In genomic region chr9:26997062-26997461, GRCm38 (mm10) we compare ENCODE assay signal across 16 mouse cellular contexts. TPM values are rescaled to one million over a fixed set of nuclear protein-coding genes. Genes with fewer than 3 reads are reported as not detected.
A peak's percentile ranks its signal among the peaks of the same experiment; 100 is the strongest.
DNase-seq lines count a peak whose midpoint lies in the region; ATAC-seq and TF ChIP-seq lines count a peak whose summit lies in the region.
"Had no signal": no experiment of that assay in that cellular context is flagged by ENCODE, and none has a peak within 500 bp of the region (broad histone marks: within the 10 kb centered on the region; RNA-seq: fewer than 3 reads in every experiment).

No protein-coding gene starts in this region.

- ATAC-seq in liver, embryonic 11.5 days (replicated peaks; ENCODE audit: low FRiP score) = no peak
- no peak for ATAC-seq in liver, embryonic 12.5 days
- peak; percentile 82 for ATAC-seq in monocyte, adult 5-6 weeks (replicated peaks; ENCODE audit: insufficient number of reproducible peaks, low FRiP score, low TSS enrichment, poor library complexity, severe bottlenecking)
- ATAC-seq in kidney, embryonic 14.5 days (ENCODE audit: low FRiP score, low TSS enrichment) = no peak
- ATAC-seq: forebrain, embryonic 16.5 days had no signal

- no peaks in the 10 kb centered on the region for H3K9me3 ChIP-seq in liver, embryonic 11.5 days (ENCODE audit: control insufficient read depth, low read length)
- H3K9me3 ChIP-seq in liver, embryonic 12.5 days (replicated peaks) = no peaks in the 10 kb centered on the region
- H3K9me3 ChIP-seq in forebrain, embryonic 10.5 days = no peaks in the 10 kb centered on the region
- no peaks in the 10 kb centered on the region for H3K9me3 ChIP-seq in kidney, embryonic 14.5 days (ENCODE audit: control insufficient read depth, low read length)
- H3K9me3 ChIP-seq: hindbrain, embryonic 12.5 days; kidney, embryonic 15.5 days; limb, embryonic 13.5 days; neural tube, embryonic 13.5 days had no signal

- peaks cover 12% of the 10 kb centered on the region for H3K4me1 ChIP-seq in liver, embryonic 11.5 days (replicated peaks; ENCODE audit: control insufficient read depth, insufficient read depth, low read length)
- H3K4me1 ChIP-seq in liver, embryonic 12.5 days = peaks cover 46% of the 10 kb centered on the region
- peaks cover 27% of the 10 kb centered on the region for H3K4me1 ChIP-seq in bone marrow macrophage, adult 2 months (ENCODE audit: control insufficient read depth, insufficient read depth, low read length)
- peaks cover 33% of the 10 kb centered on the region for H3K4me1 ChIP-seq in forebrain, embryonic 10.5 days
- H3K4me1 ChIP-seq in kidney, embryonic 14.5 days (ENCODE audit: control insufficient read depth, insufficient read depth, low read length) = peaks cover 10% of the 10 kb centered on the region

- peaks cover 2% of the 10 kb centered on the region; the same call in 1 of the 2 replicates for H3K36me3 ChIP-seq in liver, embryonic 11.5 days (ENCODE audit: control insufficient read depth, insufficient read depth, low read length)
- peaks cover under 1% of the 10 kb centered on the region; the same call in 1 of the 2 replicates for H3K36me3 ChIP-seq in liver, embryonic 12.5 days
- H3K36me3 ChIP-seq in forebrain, embryonic 10.5 days (replicated peaks) = peaks cover 9% of the 10 kb centered on the region
- H3K36me3 ChIP-seq in kidney, embryonic 14.5 days (ENCODE audit: control insufficient read depth, insufficient read depth, low read length) = no peaks in the 10 kb centered on the region; the same call in 1 of the 2 replicates

- H3K4me3 ChIP-seq in liver, embryonic 11.5 days (ENCODE audit: low read depth, low read length) = no peak overlapping the region
- H3K4me3 ChIP-seq in liver, embryonic 12.5 days = no peak overlapping the region
- no peak overlapping the region for H3K4me3 ChIP-seq in bone marrow macrophage, adult 2 months (ENCODE audit: insufficient read depth, low read length)
- no peak overlapping the region for H3K4me3 ChIP-seq in forebrain, embryonic 10.5 days
- no peak overlapping the region for H3K4me3 ChIP-seq in kidney, embryonic 14.5 days (ENCODE audit: low read length)
- H3K4me3 ChIP-seq: hindbrain, embryonic 12.5 days; kidney, embryonic 15.5 days; limb, embryonic 13.5 days; neural tube, embryonic 13.5 days had no signal

- no peak overlapping the region for H3K4me2 ChIP-seq in liver, embryonic 11.5 days
- no peak overlapping the region for H3K4me2 ChIP-seq in liver, embryonic 12.5 days
- H3K4me2 ChIP-seq in kidney, embryonic 14.5 days (replicated peaks; ENCODE audit: low read depth, low read length) = no peak overlapping the region
- H3K4me2 ChIP-seq: hindbrain, embryonic 12.5 days; kidney, embryonic 15.5 days; limb, embryonic 13.5 days; neural tube, embryonic 13.5 days had no signal

- H3K27me3 ChIP-seq in liver, embryonic 11.5 days (replicated peaks; ENCODE audit: control insufficient read depth, insufficient read depth, low read length) = no peaks in the 10 kb centered on the region
- no peaks in the 10 kb centered on the region for H3K27me3 ChIP-seq in liver, embryonic 12.5 days (replicated peaks)
- no peaks in the 10 kb centered on the region for H3K27me3 ChIP-seq in forebrain, embryonic 10.5 days (ENCODE audit: poor library complexity, severe bottlenecking)
- no peaks in the 10 kb centered on the region for H3K27me3 ChIP-seq in kidney, embryonic 14.5 days (ENCODE audit: control insufficient read depth, insufficient read depth, low read length)
- H3K27me3 ChIP-seq: hindbrain, embryonic 12.5 days; kidney, embryonic 15.5 days; limb, embryonic 13.5 days; neural tube, embryonic 13.5 days had no signal

- H3K9ac ChIP-seq in liver, embryonic 11.5 days (ENCODE audit: low read depth, low read length) = no peak overlapping the region
- H3K9ac ChIP-seq in liver, embryonic 12.5 days = no peak overlapping the region
- no peak overlapping the region for H3K9ac ChIP-seq in kidney, embryonic 14.5 days (ENCODE audit: low read depth, low read length)
- H3K9ac ChIP-seq: hindbrain, embryonic 12.5 days; kidney, embryonic 15.5 days; limb, embryonic 13.5 days; neural tube, embryonic 13.5 days had no signal

- H3K27ac ChIP-seq in liver, embryonic 11.5 days (ENCODE audit: low read depth, low read length) = no peak overlapping the region
- H3K27ac ChIP-seq in liver, embryonic 12.5 days = no peak overlapping the region
- peak overlapping the region; percentile 2; the same call in 1 of the 2 replicates for H3K27ac ChIP-seq in bone marrow macrophage, adult 2 months (ENCODE audit: insufficient read depth, low read depth, low read length)
- no peak overlapping the region for H3K27ac ChIP-seq in forebrain, embryonic 10.5 days
- H3K27ac ChIP-seq in kidney, embryonic 14.5 days (ENCODE audit: low read depth, low read length) = no peak overlapping the region
- H3K27ac ChIP-seq: hindbrain, embryonic 12.5 days; kidney, embryonic 15.5 days; limb, embryonic 13.5 days; neural tube, embryonic 13.5 days had no signal

- TF ChIP-seq POLR2A in bone marrow macrophage, adult 2 months (IDR thresholded peaks at IDR 0.05; ENCODE audit: borderline replicate concordance, low read depth, low read length) = no peak

- 75% methylated on average over 3 of the region's 3 CpGs for WGBS in liver, embryonic 11.5 days
- WGBS in liver, embryonic 12.5 days (ENCODE audit: insufficient replicate concordance) = 54% methylated on average over 3 of the region's 3 CpGs
- 84% methylated on average over 3 of the region's 3 CpGs for WGBS in forebrain, embryonic 10.5 days
- WGBS in kidney, embryonic 14.5 days = 93% methylated on average over 3 of the region's 3 CpGs

- DNase-seq in liver, embryonic 11.5 days (ENCODE audit: low spot score) = peak; percentile 20
- DNase-seq in ES-CJ7 (ENCODE audit: low read depth, low spot score) = peak; percentile 34
- DNase-seq in forebrain, embryonic 10.5 days (ENCODE audit: extremely low spot score, low spot score) = no peak
- DNase-seq: cerebellum, adult 11 months; cerebellum, postnatal 25 days; right cerebral cortex, postnatal 14 days; thymus, postnatal 36 days had no signal

- TF ChIP-seq CTCF in bone marrow macrophage, adult 2 months (IDR thresholded peaks at IDR 0.05; ENCODE audit: low read depth, low read length) = no peak

RNA-seq across cellular contexts. Expression of gene Acad8, which starts 2.3 kb away (rescaled TPM):
- 23.7 and 23.9 TPM in 2 replicates for polyA plus RNA-seq in liver, embryonic 11.5 days (2014; fragmentation: Nextera tagmentation; extraction: Ambion mirVana)
- 14.2 and 14.4 TPM in 2 replicates for polyA plus RNA-seq in liver, embryonic 12.5 days (2016; fragmentation: Nextera tagmentation; extraction: Ambion mirVana)
- polyA plus RNA-seq in bone marrow macrophage, adult 2 months (2012; ENCODE audit: insufficient read depth, insufficient read length, missing spikeins) = 30.8 and 32.7 TPM in 2 replicates
- 14.9 to 24.0 TPM (median 22.7 TPM) in 3 replicates for total RNA-seq in monocyte, adult 5-6 weeks (2017)
- polyA plus RNA-seq in forebrain, embryonic 10.5 days (2016; fragmentation: Nextera tagmentation; extraction: Ambion mirVana) = 44.2 and 46.8 TPM in 2 replicates
- 36.2 and 40.6 TPM in 2 replicates for polyA plus RNA-seq in kidney, embryonic 14.5 days (2014; fragmentation: Nextera tagmentation; extraction: Ambion mirVana)

RNA-seq across cellular contexts. Expression of gene Thyn1, which starts 2.4 kb away (rescaled TPM):
- polyA plus RNA-seq in liver, embryonic 11.5 days (2014; fragmentation: Nextera tagmentation; extraction: Ambion mirVana) = 130 and 143 TPM in 2 replicates
- 75.4 and 83.0 TPM in 2 replicates for polyA plus RNA-seq in liver, embryonic 12.5 days (2016; fragmentation: Nextera tagmentation; extraction: Ambion mirVana)
- 34.3 and 37.4 TPM in 2 replicates for polyA plus RNA-seq in bone marrow macrophage, adult 2 months (2012; ENCODE audit: insufficient read depth, insufficient read length, missing spikeins)
- total RNA-seq in monocyte, adult 5-6 weeks (2017) = 7.9 to 23.6 TPM (median 17.4 TPM) in 3 replicates
- 173 and 183 TPM in 2 replicates for polyA plus RNA-seq in forebrain, embryonic 10.5 days (2016; fragmentation: Nextera tagmentation; extraction: Ambion mirVana)
- 173 and 224 TPM in 2 replicates for polyA plus RNA-seq in kidney, embryonic 14.5 days (2014; fragmentation: Nextera tagmentation; extraction: Ambion mirVana)

RNA-seq across cellular contexts. Expression of gene Vps26b, which starts 32.8 kb away (rescaled TPM):
- polyA plus RNA-seq in liver, embryonic 11.5 days (2014; fragmentation: Nextera tagmentation; extraction: Ambion mirVana) = 29.2 and 31.7 TPM in 2 replicates
- 18.9 and 19.0 TPM in 2 replicates for polyA plus RNA-seq in liver, embryonic 12.5 days (2016; fragmentation: Nextera tagmentation; extraction: Ambion mirVana)
- 32.6 and 35.8 TPM in 2 replicates for polyA plus RNA-seq in bone marrow macrophage, adult 2 months (2012; ENCODE audit: insufficient read depth, insufficient read length, missing spikeins)
- 29.7 to 54.2 TPM (median 35.5 TPM) in 3 replicates for total RNA-seq in monocyte, adult 5-6 weeks (2017)
- 35.8 and 36.2 TPM in 2 replicates for polyA plus RNA-seq in forebrain, embryonic 10.5 days (2016; fragmentation: Nextera tagmentation; extraction: Ambion mirVana)
- 24.1 and 42.3 TPM in 2 replicates for polyA plus RNA-seq in kidney, embryonic 14.5 days (2014; fragmentation: Nextera tagmentation; extraction: Ambion mirVana)

RNA-seq across cellular contexts. Expression of gene Ncapd3, which starts 32.9 kb away (rescaled TPM):
- 45.0 and 50.8 TPM in 2 replicates for polyA plus RNA-seq in liver, embryonic 11.5 days (2014; fragmentation: Nextera tagmentation; extraction: Ambion mirVana)
- 42.9 and 43.2 TPM in 2 replicates for polyA plus RNA-seq in liver, embryonic 12.5 days (2016; fragmentation: Nextera tagmentation; extraction: Ambion mirVana)
- polyA plus RNA-seq in bone marrow macrophage, adult 2 months (2012; ENCODE audit: insufficient read depth, insufficient read length, missing spikeins) = 26.1 and 28.0 TPM in 2 replicates
- 17.1 to 33.8 TPM (median 20.8 TPM) in 3 replicates for total RNA-seq in monocyte, adult 5-6 weeks (2017)
- polyA plus RNA-seq in forebrain, embryonic 10.5 days (2016; fragmentation: Nextera tagmentation; extraction: Ambion mirVana) = 38.7 and 40.7 TPM in 2 replicates
- 25.6 and 41.3 TPM in 2 replicates for polyA plus RNA-seq in kidney, embryonic 14.5 days (2014; fragmentation: Nextera tagmentation; extraction: Ambion mirVana)
